Mouse (Mus musculus) cerebellum, postnatal 10 days (tissue): ENCODE measurements around the gene Kat14.

Source experiments
- DNase-seq, 2 experiments: peaks; one replicate each; pipeline ENCODE4 v3.0.0; 2021; ENCODE audit warnings: mixed read lengths in 2 of 2

Gene Kat14

GRCm38 (mm10) chr2:144382624-144383138 is 13.9 kb downstream of the Kat14 start:
- DNase-seq = no peak

- DNase-seq = no peak
Observed at GRCm38 (mm10) chr2:144386296-144386695, 17.5 kb downstream of the Kat14 start.

- no peak for DNase-seq
Observed at GRCm38 (mm10) chr2:144388416-144388815, 19.6 kb downstream of the Kat14 start.

- DNase-seq = no peak
Observed at GRCm38 (mm10) chr2:144399531-144399930, 30.7 kb downstream of the Kat14 start.

GRCm38 (mm10) chr2:144400659-144401058 is 31.9 kb downstream of the Kat14 start:
- DNase-seq = no peak

GRCm38 (mm10) chr2:144409037-144409436 is 40.3 kb downstream of the Kat14 start:
- DNase-seq = peak; percentile 13 to 22

- peak; percentile 71 to 75 for DNase-seq
Observed at GRCm38 (mm10) chr2:144410603-144411002, 41.8 kb downstream of the Kat14 start.

- DNase-seq = peak in 1 of 2 experiments; percentile 18
Observed at GRCm38 (mm10) chr2:144414646-144415045, 45.9 kb downstream of the Kat14 start.

GRCm38 (mm10) chr2:144416859-144417258 is 48.1 kb downstream of the Kat14 start:
- no peak for DNase-seq

- DNase-seq = no peak
Observed at GRCm38 (mm10) chr2:144418062-144418461, 49.3 kb downstream of the Kat14 start.

GRCm38 (mm10) chr2:144422094-144422675 is 53.4 kb downstream of the Kat14 start:
- no peak for DNase-seq

- DNase-seq = no peak
Observed at GRCm38 (mm10) chr2:144425761-144426160, 57.0 kb downstream of the Kat14 start.

- DNase-seq = no peak
Observed at GRCm38 (mm10) chr2:144427852-144428251, 59.1 kb downstream of the Kat14 start.

GRCm38 (mm10) chr2:144428659-144429058 is 59.9 kb downstream of the Kat14 start:
- DNase-seq = no peak

- no peak for DNase-seq
Observed at GRCm38 (mm10) chr2:144429171-144429570, 60.4 kb downstream of the Kat14 start.

- DNase-seq = no peak
Observed at GRCm38 (mm10) chr2:144431286-144431825, 62.6 kb downstream of the Kat14 start.

GRCm38 (mm10) chr2:144435679-144436078 is 66.9 kb downstream of the Kat14 start:
- DNase-seq = no peak

GRCm38 (mm10) chr2:144438424-144438823 is 69.6 kb downstream of the Kat14 start:
- no peak for DNase-seq

GRCm38 (mm10) chr2:144439191-144439700 is 70.5 kb downstream of the Kat14 start:
- DNase-seq = no peak

- peak; percentile 57 to 66 for DNase-seq
Observed at GRCm38 (mm10) chr2:144441386-144441915, 72.7 kb downstream of the Kat14 start.

GRCm38 (mm10) chr2:144446360-144446999 is 77.7 kb downstream of the Kat14 start:
- no peak for DNase-seq

GRCm38 (mm10) chr2:144450378-144450777 is 81.6 kb downstream of the Kat14 start:
- no peak for DNase-seq

- DNase-seq = peak; percentile 86 to 89
Observed at GRCm38 (mm10) chr2:144452364-144453008, 83.7 kb downstream of the Kat14 start.
